Comparison of ENCODE assay signal across 10 mouse cellular contexts in genomic region chr19:53362967-53363366, GRCm38 (mm10). TPM values are rescaled to one million over a fixed set of nuclear protein-coding genes. Genes with fewer than 3 reads are reported as not detected.
DNase-seq lines count a peak whose midpoint lies in the region; ATAC-seq and TF ChIP-seq lines count a peak whose summit lies in the region.
"Had no signal": no experiment of that assay in that cellular context is flagged by ENCODE, and none has a peak within 500 bp of the region (broad histone marks: within the 10 kb centered on the region; RNA-seq: fewer than 3 reads in every experiment).

No protein-coding gene starts in this region.

- no peak overlapping the region for H3K4me3 ChIP-seq in hindbrain, postnatal 0 days (ENCODE audit: low read length)
- no peak overlapping the region for H3K4me3 ChIP-seq in hindbrain, embryonic 12.5 days
- no peak overlapping the region for H3K4me3 ChIP-seq in liver, embryonic 13.5 days (replicated peaks)
- H3K4me3 ChIP-seq: embryonic facial prominence, embryonic 13.5 days had no signal

- peak; percentile 64 for TF ChIP-seq CTCF in hindbrain, postnatal 0 days (IDR thresholded peaks at IDR 0.05; ENCODE audit: low read depth)

- H3K9me3 ChIP-seq in hindbrain, postnatal 0 days (ENCODE audit: low read length), result no peaks in the 10 kb centered on the region
- no peaks in the 10 kb centered on the region for H3K9me3 ChIP-seq in hindbrain, embryonic 12.5 days (replicated peaks)
- no peaks in the 10 kb centered on the region for H3K9me3 ChIP-seq in liver, embryonic 13.5 days (replicated peaks)
- H3K9me3 ChIP-seq: embryonic facial prominence, embryonic 13.5 days had no signal

- DNase-seq in hindbrain, postnatal 0 days (ENCODE audit: low spot score), result peak; percentile 52
- DNase-seq in CD4-positive helper T cell, adult 2 months (ENCODE audit: low read depth, low spot score), result peak; percentile 20
- peak; percentile 85 for DNase-seq in ZHBTc4 (ENCODE audit: low read depth, low spot score)
- DNase-seq in liver, embryonic 13.5 days, result peak; percentile 47
- peak; percentile 65 for DNase-seq in thymus, postnatal 25 days
- DNase-seq in kidney, postnatal 14 days, result no peak
- DNase-seq in gastrocnemius, postnatal 36 days, result no peak

- 46% methylated on average over 2 of the region's 2 CpGs for WGBS in hindbrain, postnatal 0 days
- 50% methylated on average over 2 of the region's 2 CpGs for WGBS in hindbrain, embryonic 12.5 days
- 42% methylated on average over 2 of the region's 2 CpGs for WGBS in liver, embryonic 13.5 days (ENCODE audit: insufficient replicate concordance)

- no peaks in the 10 kb centered on the region for H3K27me3 ChIP-seq in hindbrain, postnatal 0 days (ENCODE audit: insufficient read depth, low read length)
- no peaks in the 10 kb centered on the region for H3K27me3 ChIP-seq in hindbrain, embryonic 12.5 days
- no peaks in the 10 kb centered on the region for H3K27me3 ChIP-seq in liver, embryonic 13.5 days
- H3K27me3 ChIP-seq: embryonic facial prominence, embryonic 13.5 days had no signal

- H3K36me3 ChIP-seq in hindbrain, postnatal 0 days (ENCODE audit: insufficient read depth, low read length), result no peaks in the 10 kb centered on the region
- H3K36me3 ChIP-seq in hindbrain, embryonic 12.5 days, result 0 out of 2 replicates have a peak, but pooled peaks cover 3% of the 10 kb centered on the region
- no peaks in the 10 kb centered on the region for H3K36me3 ChIP-seq in liver, embryonic 13.5 days
- H3K36me3 ChIP-seq: embryonic facial prominence, embryonic 13.5 days had no signal

- H3K27ac ChIP-seq in hindbrain, postnatal 0 days, result no peak overlapping the region
- no peak overlapping the region for H3K27ac ChIP-seq in hindbrain, embryonic 12.5 days
- no peak overlapping the region for H3K27ac ChIP-seq in liver, embryonic 13.5 days
- H3K27ac ChIP-seq: embryonic facial prominence, embryonic 13.5 days had no signal

- intact Hi-C loops in gastrocnemius, postnatal 36 days (cut with DNase I), result loop anchor here (5.0 kb wide), 1 partner anchor 351 kb away; no protein-coding TSS in a partner anchor

- H3K4me1 ChIP-seq in hindbrain, postnatal 0 days (ENCODE audit: insufficient read depth, low read length), result 0 out of 2 replicates have a peak, but pooled peaks cover 9% of the 10 kb centered on the region
- peaks cover 34% of the 10 kb centered on the region for H3K4me1 ChIP-seq in hindbrain, embryonic 12.5 days
- peaks cover 35% of the 10 kb centered on the region for H3K4me1 ChIP-seq in liver, embryonic 13.5 days (replicated peaks)

- H3K4me2 ChIP-seq in hindbrain, postnatal 0 days (ENCODE audit: low read depth, low read length), result no peak overlapping the region
- no peak overlapping the region for H3K4me2 ChIP-seq in hindbrain, embryonic 12.5 days (replicated peaks)
- no peak overlapping the region for H3K4me2 ChIP-seq in liver, embryonic 13.5 days
- H3K4me2 ChIP-seq: embryonic facial prominence, embryonic 13.5 days had no signal

- H3K9ac ChIP-seq in hindbrain, postnatal 0 days (replicated peaks; ENCODE audit: low read length), result no peak overlapping the region
- H3K9ac ChIP-seq in hindbrain, embryonic 12.5 days, result no peak overlapping the region
- H3K9ac ChIP-seq in liver, embryonic 13.5 days, result no peak overlapping the region
- H3K9ac ChIP-seq: embryonic facial prominence, embryonic 13.5 days had no signal

- ATAC-seq in hindbrain, postnatal 0 days, result peak; percentile 43; the same call in 1 of the 2 replicates
- no peak for ATAC-seq in hindbrain, embryonic 12.5 days (ENCODE audit: low FRiP score)
- peak; percentile 50; the same call in 1 of the 2 replicates for ATAC-seq in liver, embryonic 13.5 days (ENCODE audit: low read depth)

RNA-seq across cellular contexts. Expression of gene Gm10197, which starts 8.6 kb away (rescaled TPM):
- total RNA-seq in hindbrain, postnatal 0 days (2014; rRNA removed), result not detected in 2 replicates
- polyA plus RNA-seq in hindbrain, postnatal 0 days (2015; fragmentation: Nextera tagmentation; extraction: Ambion mirVana), result not detected in 2 replicates
- polyA plus RNA-seq in hindbrain, embryonic 12.5 days (2016; fragmentation: Nextera tagmentation; extraction: Ambion mirVana), result not detected in 2 replicates
- polyA plus RNA-seq in liver, embryonic 13.5 days (2015; fragmentation: Nextera tagmentation; extraction: Ambion mirVana), result not detected in 2 replicates
- total RNA-seq in gastrocnemius, postnatal 36 days (2021), result not detected
- polyA plus RNA-seq: embryonic facial prominence, embryonic 13.5 days; liver, embryonic 16.5 days had no signal

RNA-seq across cellular contexts. Expression of gene Smndc1, which starts 27.4 kb away (rescaled TPM):
- 9.7 and 14.7 TPM in 2 replicates for total RNA-seq in hindbrain, postnatal 0 days (2014; rRNA removed)
- 34.4 and 35.3 TPM in 2 replicates for polyA plus RNA-seq in hindbrain, postnatal 0 days (2015; fragmentation: Nextera tagmentation; extraction: Ambion mirVana)
- 40.9 and 41.4 TPM in 2 replicates for polyA plus RNA-seq in hindbrain, embryonic 12.5 days (2016; fragmentation: Nextera tagmentation; extraction: Ambion mirVana)
- 28.0 and 31.0 TPM in 2 replicates for polyA plus RNA-seq in liver, embryonic 13.5 days (2015; fragmentation: Nextera tagmentation; extraction: Ambion mirVana)
- total RNA-seq in gastrocnemius, postnatal 36 days (2021), result 10 to 100 TPM; 20.9 to 25.2 TPM

RNA-seq across cellular contexts. Expression of gene Mxi1, which starts 52.6 kb away (rescaled TPM):
- total RNA-seq in hindbrain, postnatal 0 days (2014; rRNA removed), result 41.9 and 44.5 TPM in 2 replicates
- 47.7 and 51.5 TPM in 2 replicates for polyA plus RNA-seq in hindbrain, postnatal 0 days (2015; fragmentation: Nextera tagmentation; extraction: Ambion mirVana)
- polyA plus RNA-seq in hindbrain, embryonic 12.5 days (2016; fragmentation: Nextera tagmentation; extraction: Ambion mirVana), result 76.2 and 78.4 TPM in 2 replicates
- polyA plus RNA-seq in liver, embryonic 13.5 days (2015; fragmentation: Nextera tagmentation; extraction: Ambion mirVana), result 31.0 and 33.3 TPM in 2 replicates
- total RNA-seq in gastrocnemius, postnatal 36 days (2021), result 10 to 100 TPM; 35.9 to 47.1 TPM

Comparison
In these comparisons a context has a peak if more than half of its experiments do, and no peak if none do; other contexts are left out.
1. DNase-seq: peak in hindbrain, postnatal 0 days (single experiment), CD4-positive helper T cell, adult 2 months (single experiment), ZHBTc4 (single experiment), liver, embryonic 13.5 days (single experiment) and thymus, postnatal 25 days (single experiment); none in kidney, postnatal 14 days (single experiment) and gastrocnemius, postnatal 36 days (0 of 2).